Mouse (Mus musculus): ENCODE measurements around the gene Shpk.

DNA sequence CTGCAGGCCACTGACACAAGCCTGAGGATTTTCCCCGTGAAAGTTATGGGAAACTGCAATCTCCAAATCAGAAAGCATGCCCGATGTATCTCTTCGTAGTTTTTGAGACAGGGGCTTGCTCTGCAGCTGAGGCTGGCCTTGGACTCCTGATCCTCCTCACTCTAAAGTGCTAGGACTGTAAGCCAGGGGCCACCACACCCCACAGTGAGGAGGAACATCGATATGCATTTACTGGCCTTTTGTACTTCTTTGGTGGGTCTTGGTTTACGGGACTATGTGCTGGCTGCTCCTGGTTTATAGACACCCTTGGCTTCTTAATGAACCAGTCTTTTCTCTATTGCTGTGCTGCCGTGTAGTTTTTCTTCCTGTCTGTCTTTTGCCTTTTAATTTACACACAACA is 42.9 kb downstream of the Shpk start:
- TF ChIP-seq CTCF (IDR thresholded peaks at IDR 0.05; ENCODE audit: borderline replicate concordance, extremely low read depth, insufficient read depth, insufficient read length) (no peak), POLR2A (IDR thresholded peaks at IDR 0.05; ENCODE audit: borderline replicate concordance, extremely low read depth, insufficient read depth, insufficient read length, poor library complexity, severe bottlenecking) (no peak)
